Comparison of ENCODE assay signal across 20 mouse cellular contexts in the genomic region with DNA sequence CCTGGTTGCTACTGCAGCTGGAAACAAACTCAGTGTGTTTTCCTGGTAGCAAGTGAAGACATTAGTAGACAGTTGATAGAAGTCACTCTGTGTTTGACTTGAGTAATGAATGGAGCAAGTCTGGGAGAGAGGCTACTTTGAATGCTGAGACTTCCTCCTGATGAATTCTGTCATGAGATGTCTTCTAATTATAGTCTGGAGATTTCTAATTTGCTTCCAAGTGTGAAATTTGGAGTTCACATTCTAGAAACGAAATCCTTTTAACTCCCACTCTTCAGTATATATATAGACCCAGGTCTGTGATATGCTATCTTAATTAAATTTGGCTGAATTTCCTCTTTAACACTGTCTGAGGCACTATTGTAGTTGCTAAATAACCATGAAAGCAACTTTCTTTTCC.
"Had no signal": no experiment of that assay in that cellular context is flagged by ENCODE, and none has a peak within 500 bp of the region (broad histone marks: within the 10 kb centered on the region; RNA-seq: fewer than 3 reads in every experiment).

No protein-coding gene starts in this region.

- H3K4me1 ChIP-seq: midbrain, embryonic 10.5 days; midbrain, embryonic 12.5 days; neural tube, embryonic 13.5 days; neural tube, embryonic 15.5 days; stomach, embryonic 15.5 days had no signal

- DNase-seq: lung, adult 18-20 months; lung, embryonic 14.5 days; lung, postnatal 10 days; lung, postnatal 4 days; midbrain, embryonic 14.5 days; retina, postnatal 1 day; right cerebral cortex, adult 18-20 months; right cerebral cortex, postnatal 25 days; right cerebral cortex, postnatal 4 days; thymus, adult 18-20 months; thymus, postnatal 14 days; thymus, postnatal 36 days had no signal

- H3K27me3 ChIP-seq: midbrain, embryonic 12.5 days; neural tube, embryonic 13.5 days; neural tube, embryonic 15.5 days; stomach, embryonic 15.5 days had no signal

- H3K4me3 ChIP-seq: midbrain, embryonic 10.5 days; midbrain, embryonic 12.5 days; myocyte; neural tube, embryonic 13.5 days; neural tube, embryonic 15.5 days; stomach, embryonic 15.5 days had no signal

- H3K27ac ChIP-seq: midbrain, embryonic 10.5 days; midbrain, embryonic 12.5 days; neural tube, embryonic 13.5 days; neural tube, embryonic 15.5 days; stomach, embryonic 15.5 days; stomach, postnatal 0 days had no signal

- H3K9ac ChIP-seq: lung, embryonic 14.5 days; midbrain, embryonic 12.5 days; neural tube, embryonic 13.5 days; neural tube, embryonic 15.5 days; stomach, embryonic 15.5 days had no signal

- H3K4me2 ChIP-seq: lung, embryonic 14.5 days; midbrain, embryonic 12.5 days; neural tube, embryonic 13.5 days; neural tube, embryonic 15.5 days; stomach, embryonic 15.5 days had no signal

- ATAC-seq: midbrain, embryonic 16.5 days had no signal

- H3K36me3 ChIP-seq: midbrain, embryonic 10.5 days; midbrain, embryonic 12.5 days; neural tube, embryonic 13.5 days; neural tube, embryonic 15.5 days; stomach, embryonic 15.5 days had no signal

- H3K9me3 ChIP-seq: midbrain, embryonic 10.5 days; midbrain, embryonic 12.5 days; neural tube, embryonic 13.5 days; neural tube, embryonic 15.5 days; stomach, embryonic 15.5 days had no signal
